Mouse (Mus musculus): ENCODE results near the gene Dbh.

GRCm38 (mm10) chr2:27149457-27149856 is 15.6 kb upstream of the Dbh start:
- TF ChIP-seq POLR2A (IDR thresholded peaks at IDR 0.05; ENCODE audit: insufficient read depth, low read depth, low read length) = no peak
- no peak for TF ChIP-seq CTCF (IDR thresholded peaks at IDR 0.05; ENCODE audit: insufficient read depth, low read depth, low read length)
